Mouse (Mus musculus): ENCODE results near the gene Lhfp.
"Not testable (repeated sequence)": the region's sequence is repeated elsewhere in the genome, so short reads cannot be mapped to it uniquely, and the experiment has no call there.

Gene Lhfp

DNA sequence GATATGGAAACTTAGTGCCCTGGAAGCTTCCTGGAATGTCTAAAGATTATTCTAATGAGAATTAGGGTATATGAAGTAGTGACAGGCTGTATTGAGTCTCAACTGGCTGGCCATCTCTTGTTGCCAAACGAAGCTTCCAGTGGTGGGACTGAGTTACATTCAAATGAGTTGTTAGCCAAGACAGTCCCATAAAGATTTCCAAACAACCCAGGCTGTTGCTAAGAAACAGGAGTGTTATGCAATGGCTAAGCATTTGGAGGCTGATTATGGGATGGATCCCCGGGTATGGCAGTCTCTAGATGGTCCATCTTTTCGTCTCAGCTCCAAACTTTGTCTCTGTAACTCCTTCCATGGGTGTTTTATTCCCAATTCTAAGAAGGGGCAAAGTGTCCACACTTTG, 240.7 kb downstream of the Lhfp start:
- DNase-seq (ENCODE audit: low spot score): not testable (repeated sequence)

DNA sequence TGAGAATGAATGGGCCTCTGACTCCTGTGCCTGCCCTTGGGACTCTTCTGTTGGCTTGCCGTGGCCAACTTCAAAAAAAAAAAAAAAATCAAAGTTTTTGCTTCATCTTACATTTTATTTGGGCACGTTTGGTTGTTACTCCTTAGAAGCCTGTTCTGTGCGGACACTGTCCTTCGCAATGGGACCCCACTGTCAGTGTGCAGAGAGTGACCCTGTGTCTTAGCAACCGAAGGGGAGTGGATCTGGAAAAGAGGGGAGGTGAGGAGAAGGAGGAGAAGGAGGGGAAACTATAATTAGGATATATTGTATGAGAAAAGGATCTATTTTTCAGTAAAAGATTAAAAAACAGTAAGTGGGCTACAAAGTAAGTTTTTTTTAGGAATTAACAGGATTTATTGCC, 242.7 kb downstream of the Lhfp start:
- no peak for DNase-seq (ENCODE audit: low spot score)

DNA sequence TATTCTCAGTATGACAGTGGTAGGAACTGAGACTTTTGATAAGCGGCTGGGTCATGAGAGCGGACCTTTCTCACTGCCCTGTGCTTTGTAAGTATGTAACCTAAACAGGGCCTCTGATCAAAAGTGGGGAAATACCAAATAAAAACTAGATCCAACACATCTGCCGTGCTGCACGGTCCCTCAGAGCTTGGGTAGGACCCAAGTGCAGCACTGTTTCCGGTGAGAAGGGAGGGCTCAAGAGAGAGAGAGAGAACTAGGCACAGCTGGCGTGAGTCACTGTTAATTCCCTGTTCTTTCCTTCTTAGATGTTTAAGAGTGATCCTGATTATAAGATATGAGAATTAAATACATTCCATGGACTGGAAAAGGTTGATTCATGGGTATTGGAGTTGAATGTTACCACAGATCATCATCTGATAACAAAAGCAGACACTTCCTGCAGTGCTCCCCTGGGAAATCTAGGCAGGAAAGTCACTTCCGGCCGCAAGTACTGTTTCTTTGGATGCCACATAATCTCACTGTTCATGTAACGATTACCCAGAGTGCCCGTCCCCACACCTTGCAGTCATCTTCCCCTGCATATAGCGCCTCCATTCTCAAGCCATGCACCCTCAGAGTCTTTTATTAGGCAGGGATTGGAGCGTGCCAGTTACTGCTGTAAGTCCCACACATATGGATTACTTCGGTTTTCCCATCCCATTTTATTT, 243.3 kb downstream of the Lhfp start:
- no peak for DNase-seq (ENCODE audit: low spot score)

- DNase-seq (ENCODE audit: low spot score): no peak
These were observed 247.3 kb downstream of the Lhfp start for GRCm38 (mm10) chr3:53288662-53289061.

- no peak for DNase-seq (ENCODE audit: low spot score)
These were observed 248.4 kb downstream of the Lhfp start for GRCm38 (mm10) chr3:53289589-53290219.

GRCm38 (mm10) chr3:53291185-53291584, 249.9 kb downstream of the Lhfp start:
- DNase-seq (ENCODE audit: low spot score): no peak

DNA sequence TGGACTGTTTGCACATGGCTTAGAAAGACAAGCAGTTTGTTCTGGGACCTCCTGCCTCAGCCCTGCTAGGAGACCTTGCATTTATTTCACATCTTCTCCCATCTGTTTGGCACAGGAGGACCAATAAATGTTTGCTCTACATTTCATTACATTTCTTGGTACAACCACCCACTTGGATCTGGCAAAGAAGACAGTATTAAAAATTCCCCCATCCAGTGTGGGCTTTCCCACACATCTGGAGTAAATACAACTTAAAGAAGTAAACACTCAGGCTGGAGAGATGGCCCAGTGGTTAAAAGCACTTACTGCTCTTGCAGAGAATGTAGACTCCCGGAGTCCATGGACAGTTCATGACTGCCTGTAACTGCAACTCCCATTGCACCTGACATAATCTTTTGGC, 250.6 kb downstream of the Lhfp start:
- no peak for DNase-seq (ENCODE audit: low spot score)

DNA sequence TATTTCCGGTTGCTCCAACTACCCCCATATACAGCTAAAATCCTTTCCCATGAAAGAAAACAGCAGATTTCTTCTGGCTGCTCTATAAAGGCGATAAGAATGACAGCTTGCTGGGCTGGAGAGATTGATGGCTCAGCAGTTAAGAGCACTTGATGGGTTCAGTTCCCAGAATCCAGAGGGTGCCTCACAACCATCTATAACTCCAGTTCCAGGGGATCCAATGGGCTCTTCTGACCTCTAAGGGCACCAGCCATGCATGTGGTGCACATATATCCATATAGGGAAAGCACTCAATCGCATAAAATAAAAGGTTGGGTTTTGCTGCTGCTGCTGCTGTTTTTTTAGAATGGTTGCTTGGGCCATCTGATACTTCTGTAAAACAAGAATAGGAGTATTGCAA, 251.1 kb downstream of the Lhfp start:
- DNase-seq (ENCODE audit: low spot score): no peak

- DNase-seq (ENCODE audit: low spot score): no peak
These were observed 251.7 kb downstream of the Lhfp start for GRCm38 (mm10) chr3:53292979-53293378.

- no peak for DNase-seq (ENCODE audit: low spot score)
These were observed 252.6 kb downstream of the Lhfp start for GRCm38 (mm10) chr3:53293901-53294433.

GRCm38 (mm10) chr3:53294855-53295254, 253.5 kb downstream of the Lhfp start:
- DNase-seq (ENCODE audit: low spot score): no peak

GRCm38 (mm10) chr3:53301866-53302265, 260.5 kb downstream of the Lhfp start:
- no peak for DNase-seq (ENCODE audit: low spot score)

DNA sequence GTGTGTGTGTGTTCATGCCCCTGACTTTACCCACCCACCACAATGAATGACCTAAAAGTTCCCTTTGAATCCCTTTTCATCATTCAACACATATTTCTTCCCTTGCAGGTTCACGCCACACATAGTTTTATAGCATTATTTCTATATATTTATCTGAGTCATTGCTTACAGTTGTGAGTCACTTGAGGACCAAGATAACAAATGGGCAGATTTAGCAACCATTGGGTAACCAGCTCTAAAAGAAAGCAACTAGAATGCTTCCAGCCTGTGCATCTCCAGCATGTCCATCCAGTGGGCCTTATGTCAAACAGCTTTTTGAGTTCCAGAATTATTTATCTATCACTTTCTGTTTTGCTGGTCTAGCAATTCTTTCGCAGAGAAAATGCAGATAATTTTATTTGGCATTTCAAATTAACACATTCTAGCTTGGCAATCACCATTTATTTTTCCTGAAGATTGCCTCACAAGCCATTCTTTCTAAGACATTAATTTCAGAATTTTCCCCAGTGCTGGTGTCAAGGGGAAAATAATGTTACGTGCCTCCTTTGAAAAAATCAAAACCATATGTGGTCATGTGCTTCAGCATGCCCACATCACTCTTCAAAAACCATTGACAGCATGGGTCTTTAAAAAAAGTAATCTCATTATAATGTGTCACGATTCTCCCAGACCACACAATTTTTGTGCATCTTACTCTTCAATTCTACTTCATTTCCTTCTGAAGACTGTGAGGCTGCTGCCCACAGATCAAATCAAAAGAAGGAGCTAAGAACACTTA, 263.0 kb downstream of the Lhfp start:
- DNase-seq (ENCODE audit: low spot score): no peak

- no peak for DNase-seq (ENCODE audit: low spot score)
These were observed 264.5 kb downstream of the Lhfp start for GRCm38 (mm10) chr3:53305860-53306259.

- no peak for DNase-seq (ENCODE audit: low spot score)
These were observed 267.3 kb downstream of the Lhfp start for GRCm38 (mm10) chr3:53308649-53309048.

- DNase-seq (ENCODE audit: low spot score): no peak
These were observed 268.8 kb downstream of the Lhfp start for GRCm38 (mm10) chr3:53310093-53310492.

GRCm38 (mm10) chr3:53310615-53311014, 269.3 kb downstream of the Lhfp start:
- DNase-seq (ENCODE audit: low spot score): no peak
